Mouse (Mus musculus) C2C12 (cell line): ENCODE measurements around the gene Fbxl14. TPM values are rescaled to one million over a fixed set of nuclear protein-coding genes. Genes with fewer than 3 reads are reported as not detected.

Source experiments
- H3K27me3 ChIP-seq: one replicate; pipeline ENCODE4 v1.6.1; 2011; ENCODE audit not compliant: control insufficient read depth, insufficient read depth, insufficient read length
- H3K36me3 ChIP-seq: one replicate; pipeline ENCODE4 v1.6.1; 2011; ENCODE audit not compliant: control insufficient read depth, insufficient read depth
- H3K4me3 ChIP-seq: one replicate; pipeline ENCODE4 v1.5.1; 2011; ENCODE audit warnings: mild to moderate bottlenecking, control low read depth; ENCODE audit not compliant: poor library complexity, insufficient read depth, severe bottlenecking
- H3K79me2 ChIP-seq: one replicate; pipeline ENCODE4 v1.6.1; 2011; ENCODE audit not compliant: control insufficient read depth, insufficient read depth
- H3K79me3 ChIP-seq: one replicate; pipeline ENCODE4 v1.6.1; 2011; ENCODE audit warnings: low read depth, control low read depth
- H3ac ChIP-seq: one replicate; pipeline ENCODE3; 2011; ENCODE audit warnings: low read depth; ENCODE audit not compliant: control insufficient read depth, insufficient read length
- CEBPB ChIP-seq: IDR thresholded peaks from one replicate; pipeline ENCODE4 v1.6.1; 2011; ENCODE audit warnings: low read depth, mild to moderate bottlenecking, control low read depth, moderate library complexity
- CTCF ChIP-seq: IDR thresholded peaks from one replicate; pipeline ENCODE4 v1.5.1; 2011; ENCODE audit not compliant: control insufficient read depth, insufficient read depth, insufficient read length
- FOSL1 ChIP-seq: IDR thresholded peaks from one replicate; pipeline ENCODE4 v1.8.0; 2011; ENCODE audit warnings: mild to moderate bottlenecking, low read length; ENCODE audit not compliant: poor library complexity, insufficient read depth, severe bottlenecking
- MAX ChIP-seq: IDR thresholded peaks from one replicate; pipeline ENCODE4 v1.6.1; 2011; ENCODE audit warnings: mild to moderate bottlenecking, control low read depth
- MYOD1 ChIP-seq: IDR thresholded peaks from one replicate; pipeline ENCODE4 v1.6.1; 2011; ENCODE audit warnings: low read depth; ENCODE audit not compliant: control insufficient read depth, insufficient read length
- MYOG ChIP-seq: IDR thresholded peaks from one replicate; pipeline ENCODE4 v1.6.1; 2011; ENCODE audit not compliant: control insufficient read depth, insufficient read length; ENCODE audit errors: extremely low read depth
- USF1 ChIP-seq: IDR thresholded peaks from one replicate; pipeline ENCODE4 v1.6.1; 2011; ENCODE audit warnings: low read depth, mild to moderate bottlenecking, control low read depth, moderate library complexity
- polyA plus RNA-seq: library from polyadenylated mRNA; unstranded; fragments of >200 nt; fragmentation: generic; extraction: Trizol; gene quantifications from one replicate; pipeline ENCODE4 v1.2.1, GENCODE M21; 2012; ENCODE audit warnings: missing spikeins

Gene Fbxl14
- polyA plus RNA-seq, 1 experiment = 22.7 TPM

GRCm38 (mm10) chr6:119502031-119502430, 22.6 kb downstream of the Fbxl14 start:
- TF ChIP-seq FOSL1 (no peak), MYOD1 (no peak), MYOG (no peak), USF1 (no peak), MAX (no peak), CTCF (no peak), CEBPB (no peak)
- Histone ChIP-seq H3K27me3 (no peaks in the 10 kb centered on the region), H3ac (no peak overlapping the region), H3K79me2 (no peaks in the 10 kb centered on the region), H3K79me3 (no peaks in the 10 kb centered on the region), H3K36me3 (no peaks in the 10 kb centered on the region), H3K4me3 (no peak overlapping the region)

- Histone ChIP-seq H3ac (no peak overlapping the region), H3K79me2 (no peaks in the 10 kb centered on the region), H3K79me3 (no peaks in the 10 kb centered on the region), H3K27me3 (no peaks in the 10 kb centered on the region), H3K4me3 (no peak overlapping the region), H3K36me3 (no peaks in the 10 kb centered on the region)
- TF ChIP-seq CEBPB (no peak), CTCF (no peak), MAX (no peak), USF1 (no peak), MYOD1 (no peak), FOSL1 (no peak)
These were observed 25.3 kb downstream of the Fbxl14 start for GRCm38 (mm10) chr6:119504756-119505155.

- no peaks in the 10 kb centered on the region for H3K79me2 ChIP-seq
- H3K4me3 ChIP-seq = no peak overlapping the region
- TF ChIP-seq FOSL1 (no peak), USF1 (no peak), MYOG (no peak)
- H3K36me3 ChIP-seq = no peaks in the 10 kb centered on the region
- H3K79me3 ChIP-seq = no peaks in the 10 kb centered on the region
- no peaks in the 10 kb centered on the region for H3K27me3 ChIP-seq
- no peak overlapping the region for H3ac ChIP-seq
These were observed 26.2 kb downstream of the Fbxl14 start for GRCm38 (mm10) chr6:119505525-119506225.

GRCm38 (mm10) chr6:119508221-119508620, 28.8 kb downstream of the Fbxl14 start:
- H3K36me3 ChIP-seq = no peaks in the 10 kb centered on the region
- TF ChIP-seq MYOG (no peak), MAX (no peak), MYOD1 (no peak)
- no peaks in the 10 kb centered on the region for H3K79me2 ChIP-seq
- H3ac ChIP-seq = no peak overlapping the region
- H3K4me3 ChIP-seq = no peak overlapping the region
- no peaks in the 10 kb centered on the region for H3K27me3 ChIP-seq
- H3K79me3 ChIP-seq = no peaks in the 10 kb centered on the region

GRCm38 (mm10) chr6:119508634-119509375, 29.3 kb downstream of the Fbxl14 start:
- no peak for TF ChIP-seq MYOG
- TF ChIP-seq USF1 = no peak
- TF ChIP-seq FOSL1 = no peak
- TF ChIP-seq CTCF = no peak
- Histone ChIP-seq H3K27me3 (no peaks in the 10 kb centered on the region), H3K36me3 (no peaks in the 10 kb centered on the region), H3K79me2 (no peaks in the 10 kb centered on the region), H3K4me3 (no peak overlapping the region), H3K79me3 (no peaks in the 10 kb centered on the region), H3ac (no peak overlapping the region)

GRCm38 (mm10) chr6:119509437-119510037, 30.1 kb downstream of the Fbxl14 start:
- Histone ChIP-seq H3K36me3 (no peaks in the 10 kb centered on the region), H3K79me2 (no peaks in the 10 kb centered on the region), H3ac (no peak overlapping the region), H3K79me3 (no peaks in the 10 kb centered on the region), H3K4me3 (no peak overlapping the region), H3K27me3 (no peaks in the 10 kb centered on the region)
- no peak for TF ChIP-seq CTCF
- TF ChIP-seq MYOG = no peak
